Mouse (Mus musculus): Measurements from ENCODE around the gene Srgap2. TPM values are rescaled to one million over a fixed set of nuclear protein-coding genes. Genes with fewer than 3 reads are reported as not detected.

Srgap2 gene
- polyA plus RNA-seq, 1 experiment from 2014 or later = 16.4 TPM

DNA sequence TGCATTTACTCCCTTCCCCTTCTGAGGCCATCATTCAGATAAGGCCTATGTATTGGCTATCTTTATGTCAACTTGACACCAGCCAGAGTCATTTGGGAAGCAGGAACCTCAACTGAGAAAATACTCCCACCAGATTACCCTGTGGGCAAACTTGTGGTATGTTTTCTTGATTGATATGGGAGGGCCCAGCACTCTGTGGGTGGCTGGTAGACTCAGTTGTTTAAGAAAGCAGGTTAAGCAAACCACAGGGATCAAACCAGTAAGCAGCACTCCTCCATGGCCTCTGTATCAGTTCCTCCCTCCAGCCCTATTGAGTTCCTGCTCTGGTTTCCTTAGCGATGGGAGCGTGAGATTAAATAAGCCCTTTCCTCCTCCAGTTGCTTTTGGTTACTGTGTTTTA lies 208.8 kb downstream of the Srgap2 start:
- no peak overlapping the region for H3K4me2 ChIP-seq (ENCODE audit: low read length)
- no peak overlapping the region for H3K4me3 ChIP-seq (ENCODE audit: low read depth, low read length)
- DNase-seq (ENCODE audit: low spot score) (no peak), ATAC-seq (replicated peaks; ENCODE audit: low FRiP score, low TSS enrichment, low read depth) (no peak)
- H3K9ac ChIP-seq (ENCODE audit: low read length) = no peak overlapping the region
- H3K27ac ChIP-seq (ENCODE audit: low read depth) = no peak overlapping the region
- no peaks in the 10 kb centered on the region for H3K4me1 ChIP-seq (replicated peaks; ENCODE audit: control insufficient read depth, insufficient read depth, low read length)
- 93% methylated on average over 2 of the region's 2 CpGs for WGBS
- H3K27me3 ChIP-seq (replicated peaks; ENCODE audit: control insufficient read depth, insufficient read depth, low read length) = no peaks in the 10 kb centered on the region
- H3K36me3 ChIP-seq (ENCODE audit: control insufficient read depth, insufficient read depth, low read length) = peaks cover 61% of the 10 kb centered on the region
- no peaks in the 10 kb centered on the region for H3K9me3 ChIP-seq (ENCODE audit: control insufficient read depth, low read length)

DNA sequence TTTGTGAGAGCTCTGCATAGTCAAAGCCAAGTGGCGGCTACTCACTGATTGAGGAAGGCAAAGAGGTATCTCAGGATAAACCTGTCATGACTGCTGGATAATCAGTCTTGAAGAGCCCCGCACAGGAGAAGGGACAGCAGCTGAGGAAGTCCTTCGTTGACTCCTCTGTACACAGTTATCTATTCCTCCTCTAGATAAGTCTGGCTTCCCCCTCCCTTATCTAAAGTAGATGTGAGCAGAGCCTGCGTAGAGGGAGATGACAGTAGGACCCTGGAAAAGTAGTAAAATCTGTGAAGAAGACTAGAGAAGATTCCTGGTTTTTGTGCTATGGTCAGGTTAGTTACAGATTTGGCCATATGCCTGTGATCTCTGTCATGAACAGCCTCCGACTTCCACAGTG lies 209.5 kb downstream of the Srgap2 start:
- no peak for DNase-seq (ENCODE audit: low spot score)
- no peaks in the 10 kb centered on the region for H3K4me1 ChIP-seq (replicated peaks; ENCODE audit: control insufficient read depth, insufficient read depth, low read length)
- no peak for ATAC-seq (replicated peaks; ENCODE audit: low FRiP score, low TSS enrichment, low read depth)
- 81% methylated on average over 5 of the region's 5 CpGs for WGBS
- no peak overlapping the region for H3K4me3 ChIP-seq (ENCODE audit: low read depth, low read length)
- H3K9me3 ChIP-seq (ENCODE audit: control insufficient read depth, low read length) = no peaks in the 10 kb centered on the region
- H3K4me2 ChIP-seq (ENCODE audit: low read length) = no peak overlapping the region
- no peaks in the 10 kb centered on the region for H3K27me3 ChIP-seq (replicated peaks; ENCODE audit: control insufficient read depth, insufficient read depth, low read length)
- H3K9ac ChIP-seq (ENCODE audit: low read length) = no peak overlapping the region
- H3K27ac ChIP-seq (ENCODE audit: low read depth) = no peak overlapping the region
- peaks cover 63% of the 10 kb centered on the region for H3K36me3 ChIP-seq (ENCODE audit: control insufficient read depth, insufficient read depth, low read length)

DNA sequence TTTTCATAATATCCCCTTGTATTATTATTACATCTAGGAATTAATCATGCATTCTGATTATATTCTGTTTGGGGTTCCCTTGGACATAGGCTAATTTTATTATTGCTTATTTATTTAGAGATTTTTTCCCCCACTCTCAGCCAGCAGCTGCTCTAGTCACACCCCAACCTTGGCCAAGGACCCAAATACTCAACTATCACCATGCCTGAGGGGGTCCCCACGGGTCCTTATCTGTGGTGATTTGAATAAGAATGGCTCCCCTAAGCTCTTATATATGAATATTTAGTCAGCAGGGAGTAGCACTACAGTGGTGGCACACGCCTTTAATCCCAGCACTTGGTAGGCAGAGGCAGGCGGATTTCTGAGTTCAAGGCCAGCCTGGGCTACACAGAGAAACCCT lies 215.9 kb downstream of the Srgap2 start:
- H3K9me3 ChIP-seq (ENCODE audit: control insufficient read depth, low read length) = no peaks in the 10 kb centered on the region

GRCm38 (mm10) chr1:131310237-131310818 lies 216.8 kb downstream of the Srgap2 start:
- Histone ChIP-seq H3K36me3 (ENCODE audit: control insufficient read depth, insufficient read depth, low read length) (peaks cover 48% of the 10 kb centered on the region), H3K27me3 (replicated peaks; ENCODE audit: control insufficient read depth, insufficient read depth, low read length) (no peaks in the 10 kb centered on the region), H3K27ac (ENCODE audit: low read depth) (no peak overlapping the region), H3K9me3 (ENCODE audit: control insufficient read depth, low read length) (no peaks in the 10 kb centered on the region), H3K4me2 (ENCODE audit: low read length) (no peak overlapping the region), H3K4me3 (ENCODE audit: low read depth, low read length) (no peak overlapping the region), H3K4me1 (replicated peaks; ENCODE audit: control insufficient read depth, insufficient read depth, low read length) (no peaks in the 10 kb centered on the region), H3K9ac (ENCODE audit: low read length) (no peak overlapping the region)
- DNase-seq (ENCODE audit: low spot score) = no peak
- ATAC-seq (replicated peaks; ENCODE audit: low FRiP score, low TSS enrichment, low read depth) = no peak
- WGBS = 93% methylated on average over 5 of the region's 5 CpGs

More for the DNA sequence above, 215.9 kb downstream of the Srgap2 start:
- no peak for ATAC-seq (replicated peaks; ENCODE audit: low FRiP score, low TSS enrichment, low read depth)
- H3K4me1 ChIP-seq (replicated peaks; ENCODE audit: control insufficient read depth, insufficient read depth, low read length) = no peaks in the 10 kb centered on the region
- H3K27me3 ChIP-seq (replicated peaks; ENCODE audit: control insufficient read depth, insufficient read depth, low read length) = no peaks in the 10 kb centered on the region
- H3K27ac ChIP-seq (ENCODE audit: low read depth) = no peak overlapping the region
- H3K36me3 ChIP-seq (ENCODE audit: control insufficient read depth, insufficient read depth, low read length) = peaks cover 57% of the 10 kb centered on the region
- 91% methylated on average over 3 of the region's 3 CpGs for WGBS
- no peak for DNase-seq (ENCODE audit: low spot score)
- no peak overlapping the region for H3K9ac ChIP-seq (ENCODE audit: low read length)
- no peak overlapping the region for H3K4me2 ChIP-seq (ENCODE audit: low read length)
- no peak overlapping the region for H3K4me3 ChIP-seq (ENCODE audit: low read depth, low read length)

- no peaks in the 10 kb centered on the region for H3K4me1 ChIP-seq (replicated peaks; ENCODE audit: control insufficient read depth, insufficient read depth, low read length)
- DNase-seq (ENCODE audit: low spot score) = no peak
- H3K27me3 ChIP-seq (replicated peaks; ENCODE audit: control insufficient read depth, insufficient read depth, low read length) = no peaks in the 10 kb centered on the region
- no peak overlapping the region for H3K9ac ChIP-seq (ENCODE audit: low read length)
- no peak overlapping the region for H3K4me3 ChIP-seq (ENCODE audit: low read depth, low read length)
- no peak overlapping the region for H3K27ac ChIP-seq (ENCODE audit: low read depth)
- H3K4me2 ChIP-seq (ENCODE audit: low read length) = no peak overlapping the region
- WGBS = 90% methylated on average over 2 of the region's 2 CpGs
- peaks cover 50% of the 10 kb centered on the region for H3K36me3 ChIP-seq (ENCODE audit: control insufficient read depth, insufficient read depth, low read length)
- no peak for ATAC-seq (replicated peaks; ENCODE audit: low FRiP score, low TSS enrichment, low read depth)
- H3K9me3 ChIP-seq (ENCODE audit: control insufficient read depth, low read length) = no peaks in the 10 kb centered on the region
Measured at GRCm38 (mm10) chr1:131300750-131301149, 226.4 kb downstream of the Srgap2 start.

DNA sequence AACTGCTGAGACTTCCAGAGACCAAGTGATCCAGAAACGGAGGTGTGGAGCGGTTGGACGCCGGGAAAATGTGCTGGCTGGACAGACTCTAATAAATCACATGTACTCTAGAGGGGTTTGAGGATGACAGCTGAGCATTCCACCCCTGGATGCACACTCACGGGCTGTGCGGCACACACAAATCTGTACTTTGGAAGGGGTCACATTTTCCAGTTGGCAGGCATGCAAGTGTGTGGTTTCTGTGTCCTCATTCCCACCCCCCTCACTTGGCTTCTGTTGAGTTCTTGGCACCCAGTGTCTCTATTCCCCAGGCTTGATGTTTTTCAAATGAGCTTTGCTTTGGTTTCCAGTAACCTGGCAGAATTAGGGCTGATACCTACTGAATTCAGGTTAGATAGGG lies 227.4 kb downstream of the Srgap2 start:
- H3K4me2 ChIP-seq (ENCODE audit: low read length) = no peak overlapping the region
- H3K4me1 ChIP-seq (replicated peaks; ENCODE audit: control insufficient read depth, insufficient read depth, low read length) = no peaks in the 10 kb centered on the region
- H3K27ac ChIP-seq (ENCODE audit: low read depth) = no peak overlapping the region
- H3K9me3 ChIP-seq (ENCODE audit: control insufficient read depth, low read length) = no peaks in the 10 kb centered on the region
- 74% methylated on average over 6 of the region's 6 CpGs for WGBS
- DNase-seq (ENCODE audit: low spot score) = no peak
- peaks cover 59% of the 10 kb centered on the region for H3K36me3 ChIP-seq (ENCODE audit: control insufficient read depth, insufficient read depth, low read length)
- H3K27me3 ChIP-seq (replicated peaks; ENCODE audit: control insufficient read depth, insufficient read depth, low read length) = no peaks in the 10 kb centered on the region
- ATAC-seq (replicated peaks; ENCODE audit: low FRiP score, low TSS enrichment, low read depth) = no peak
- no peak overlapping the region for H3K9ac ChIP-seq (ENCODE audit: low read length)
- no peak overlapping the region for H3K4me3 ChIP-seq (ENCODE audit: low read depth, low read length)

GRCm38 (mm10) chr1:131299240-131299639 lies 227.9 kb downstream of the Srgap2 start:
- 72% methylated on average over 3 of the region's 3 CpGs for whole genome bisulfite sequencing
- Histone ChIP-seq H3K4me3 (ENCODE audit: low read depth, low read length) (no peak overlapping the region), H3K4me1 (replicated peaks; ENCODE audit: control insufficient read depth, insufficient read depth, low read length) (no peaks in the 10 kb centered on the region), H3K9ac (ENCODE audit: low read length) (no peak overlapping the region), H3K27me3 (replicated peaks; ENCODE audit: control insufficient read depth, insufficient read depth, low read length) (no peaks in the 10 kb centered on the region), H3K4me2 (ENCODE audit: low read length) (no peak overlapping the region), H3K27ac (ENCODE audit: low read depth) (no peak overlapping the region), H3K9me3 (ENCODE audit: control insufficient read depth, low read length) (no peaks in the 10 kb centered on the region), H3K36me3 (ENCODE audit: control insufficient read depth, insufficient read depth, low read length) (peaks cover 63% of the 10 kb centered on the region)
- ATAC-seq (replicated peaks; ENCODE audit: low FRiP score, low TSS enrichment, low read depth) = no peak
- DNase-seq (ENCODE audit: low spot score) = no peak

GRCm38 (mm10) chr1:131298171-131298570 lies 229.0 kb downstream of the Srgap2 start:
- H3K9ac ChIP-seq (ENCODE audit: low read length) = no peak overlapping the region
- H3K27me3 ChIP-seq (replicated peaks; ENCODE audit: control insufficient read depth, insufficient read depth, low read length) = no peaks in the 10 kb centered on the region
- no peak for ATAC-seq (replicated peaks; ENCODE audit: low FRiP score, low TSS enrichment, low read depth)
- no peak overlapping the region for H3K27ac ChIP-seq (ENCODE audit: low read depth)
- 97% methylated on average over 9 of the region's 9 CpGs for WGBS
- DNase-seq (ENCODE audit: low spot score) = no peak
- H3K9me3 ChIP-seq (ENCODE audit: control insufficient read depth, low read length) = no peaks in the 10 kb centered on the region
- H3K4me1 ChIP-seq (replicated peaks; ENCODE audit: control insufficient read depth, insufficient read depth, low read length) = no peaks in the 10 kb centered on the region
- no peak overlapping the region for H3K4me3 ChIP-seq (ENCODE audit: low read depth, low read length)
- no peak overlapping the region for H3K4me2 ChIP-seq (ENCODE audit: low read length)
- H3K36me3 ChIP-seq (ENCODE audit: control insufficient read depth, insufficient read depth, low read length) = peaks cover 68% of the 10 kb centered on the region

DNA sequence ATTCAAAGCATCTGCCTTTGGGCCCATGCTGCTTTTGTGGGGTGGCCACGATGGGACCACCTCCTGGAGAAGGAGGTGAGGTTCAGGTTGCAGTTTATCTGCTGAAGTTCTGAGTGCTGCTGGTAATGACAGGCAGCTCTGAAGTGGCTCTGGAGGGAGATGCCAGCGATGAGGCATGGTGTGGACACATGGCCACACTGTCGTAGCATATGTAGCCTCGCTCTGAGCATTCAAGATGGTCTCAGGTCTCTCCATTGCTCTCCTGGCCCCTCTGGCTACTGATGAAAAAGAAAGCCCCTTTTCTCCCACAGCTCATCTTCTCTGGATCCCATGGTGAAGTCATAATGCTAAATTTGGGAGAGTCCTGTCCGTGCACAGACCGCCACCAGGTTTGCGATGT lies 230.4 kb downstream of the Srgap2 start:
- no peaks in the 10 kb centered on the region for H3K27me3 ChIP-seq (replicated peaks; ENCODE audit: control insufficient read depth, insufficient read depth, low read length)
- 89% methylated on average over 7 of the region's 7 CpGs for WGBS
- no peak for ATAC-seq (replicated peaks; ENCODE audit: low FRiP score, low TSS enrichment, low read depth)
- no peaks in the 10 kb centered on the region for H3K4me1 ChIP-seq (replicated peaks; ENCODE audit: control insufficient read depth, insufficient read depth, low read length)
- no peak for DNase-seq (ENCODE audit: low spot score)
- H3K9ac ChIP-seq (ENCODE audit: low read length) = no peak overlapping the region
- H3K36me3 ChIP-seq (ENCODE audit: control insufficient read depth, insufficient read depth, low read length) = peaks cover 80% of the 10 kb centered on the region
- H3K9me3 ChIP-seq (ENCODE audit: control insufficient read depth, low read length) = no peaks in the 10 kb centered on the region
- no peak overlapping the region for H3K27ac ChIP-seq (ENCODE audit: low read depth)
- H3K4me3 ChIP-seq (ENCODE audit: low read depth, low read length) = no peak overlapping the region
- no peak overlapping the region for H3K4me2 ChIP-seq (ENCODE audit: low read length)

Data from intestine, embryonic 14.5 days (tissue).